Mouse (Mus musculus): ENCODE measurements around the gene Eif2b3.

Gene Eif2b3

DNA sequence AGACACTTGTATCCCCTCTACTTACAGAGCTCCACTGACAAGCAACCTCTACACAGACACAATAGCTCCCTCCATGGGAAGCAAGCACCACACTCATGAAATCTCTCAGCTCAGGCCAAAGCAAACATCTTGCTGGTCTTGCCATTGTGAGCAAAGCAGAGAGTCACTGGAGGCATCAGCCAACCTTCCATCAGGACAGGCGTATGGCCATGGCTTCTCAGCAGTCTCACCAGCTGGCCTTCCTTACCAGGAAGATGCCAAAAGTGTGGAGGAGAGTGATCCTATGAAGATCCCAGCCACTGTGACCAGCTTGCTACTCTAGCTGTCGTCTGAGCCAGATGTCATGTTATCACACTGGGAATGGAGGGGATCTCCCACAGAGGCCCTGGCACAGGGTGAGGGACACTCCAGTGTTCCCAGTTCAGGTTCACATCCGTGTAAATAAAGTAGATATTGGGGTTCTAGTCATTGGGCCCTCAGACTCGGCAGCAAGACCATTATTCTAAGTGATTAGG lies 4.2 kb upstream of the Eif2b3 start:
- DNase-seq (ENCODE audit: low read depth, low spot score), result no peak

DNA sequence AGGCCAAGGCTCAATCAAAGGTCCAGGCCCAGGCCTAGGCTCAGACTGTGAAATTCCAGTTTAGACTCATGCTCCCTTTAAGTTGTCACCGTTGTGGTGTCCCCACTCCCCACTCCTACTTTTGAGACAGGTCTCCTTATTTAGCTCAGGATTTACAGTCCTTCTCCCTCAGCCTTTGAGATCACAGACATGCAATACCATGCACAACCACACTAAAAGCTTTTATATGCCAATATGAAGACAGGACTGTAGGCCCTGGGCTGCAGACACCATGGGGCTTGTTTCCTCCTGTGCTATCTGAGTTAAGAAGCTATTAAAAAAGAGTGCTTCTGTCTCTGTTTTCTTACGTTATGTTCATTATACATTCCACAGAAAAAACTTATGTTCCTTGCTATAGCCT lies 1.5 kb upstream of the Eif2b3 start:
- peak; percentile 24 for DNase-seq (ENCODE audit: low read depth, low spot score)

DNA sequence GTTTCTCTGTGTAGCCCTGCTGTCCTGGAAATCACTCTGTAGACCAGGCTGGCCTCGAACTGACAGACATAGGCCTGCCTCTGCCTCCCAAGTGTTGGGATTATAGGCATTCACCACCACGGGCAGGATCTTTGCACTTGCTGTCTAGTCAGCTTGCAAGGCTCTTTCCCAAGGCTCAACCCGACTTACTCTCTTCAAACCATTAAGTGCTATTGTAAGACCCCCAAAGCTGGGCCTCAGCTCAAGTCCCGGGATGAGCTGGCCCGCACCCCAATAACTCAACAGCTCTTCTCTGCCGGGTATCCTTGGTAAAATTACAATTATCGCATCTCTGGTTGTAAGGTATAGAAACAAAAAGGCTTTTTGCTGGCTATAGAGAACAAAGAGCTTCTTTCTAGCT lies 875 bp upstream of the Eif2b3 start:
- no peak for DNase-seq (ENCODE audit: low read depth, low spot score)

DNA sequence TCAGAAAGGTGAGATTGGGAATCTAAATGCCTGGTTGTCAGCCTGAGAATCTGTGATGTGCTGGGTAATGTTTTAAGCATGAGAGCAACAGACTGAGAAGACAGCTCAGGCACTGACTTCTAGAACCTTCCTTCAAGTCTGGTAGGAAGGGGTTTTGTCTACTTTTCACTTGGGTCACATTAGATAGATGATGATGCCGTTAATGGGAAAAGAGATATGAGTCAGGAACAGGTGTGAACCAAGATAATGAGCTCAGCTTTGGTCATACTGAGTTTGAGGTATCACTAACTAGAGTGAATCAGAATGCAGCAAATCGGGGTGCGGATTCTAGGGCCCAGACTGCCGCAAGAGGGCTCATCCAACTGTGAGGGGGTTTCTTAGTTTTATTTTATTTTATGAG lies 4.3 kb downstream of the Eif2b3 start:
- DNase-seq (ENCODE audit: low read depth, low spot score), result no peak

DNA sequence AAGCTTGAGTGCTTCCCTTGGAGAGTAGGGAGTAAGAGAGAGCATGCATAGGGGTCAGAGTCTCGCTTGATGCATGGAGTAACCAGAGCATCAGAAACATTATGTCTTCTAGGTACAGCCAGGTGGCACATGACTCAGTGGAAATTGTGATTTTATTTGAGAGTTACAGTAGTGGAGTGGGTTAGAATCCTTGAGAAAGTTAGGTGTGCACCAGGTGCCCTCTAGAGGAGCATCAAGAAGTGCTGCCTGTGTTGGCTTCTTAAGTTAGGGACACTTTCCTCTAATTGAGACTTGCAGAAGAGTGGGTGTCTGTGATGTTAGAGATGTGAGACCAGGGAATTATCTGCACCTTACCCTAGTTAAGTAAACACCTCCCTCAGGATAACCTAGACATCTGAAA lies 11.9 kb downstream of the Eif2b3 start:
- peak; percentile 39 for DNase-seq (ENCODE audit: low read depth, low spot score)

DNA sequence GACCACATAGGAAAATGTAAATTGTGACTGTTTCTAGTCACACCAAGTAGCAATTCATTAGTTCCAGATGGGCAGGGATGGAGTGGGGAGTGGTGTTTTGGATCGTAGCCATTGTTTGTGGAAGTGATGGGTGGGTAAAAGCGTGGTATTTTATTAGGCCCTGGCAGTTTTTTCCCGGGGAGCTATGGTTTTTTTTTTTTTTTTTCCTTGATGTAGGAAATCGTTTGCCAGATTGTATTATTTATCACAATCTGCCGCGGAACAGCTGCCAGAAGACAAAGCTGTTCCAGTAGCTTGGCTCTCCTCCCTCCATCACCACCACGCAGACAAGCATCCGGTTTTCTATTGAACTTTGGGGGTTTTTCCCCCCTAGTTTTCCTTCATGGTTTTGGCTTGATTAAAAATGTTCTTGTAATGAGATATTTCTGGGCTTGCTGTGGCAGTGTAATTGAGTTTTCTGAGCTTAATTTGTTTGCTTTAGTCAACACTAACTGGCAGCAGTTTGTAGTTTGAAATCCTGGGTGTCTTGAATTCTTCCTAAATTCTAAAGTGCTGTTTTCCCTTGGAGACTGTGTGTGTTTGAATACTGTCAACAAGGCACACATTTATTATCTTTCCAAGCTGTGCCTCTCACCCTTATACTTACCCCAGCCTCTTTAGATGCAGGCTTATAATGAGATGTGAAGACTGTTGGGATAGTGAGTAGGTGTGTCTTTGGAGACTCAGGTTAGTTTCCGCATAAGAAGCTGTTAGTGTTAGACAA lies 20.9 kb downstream of the Eif2b3 start:
- no peak for DNase-seq (ENCODE audit: low read depth, low spot score)

DNA sequence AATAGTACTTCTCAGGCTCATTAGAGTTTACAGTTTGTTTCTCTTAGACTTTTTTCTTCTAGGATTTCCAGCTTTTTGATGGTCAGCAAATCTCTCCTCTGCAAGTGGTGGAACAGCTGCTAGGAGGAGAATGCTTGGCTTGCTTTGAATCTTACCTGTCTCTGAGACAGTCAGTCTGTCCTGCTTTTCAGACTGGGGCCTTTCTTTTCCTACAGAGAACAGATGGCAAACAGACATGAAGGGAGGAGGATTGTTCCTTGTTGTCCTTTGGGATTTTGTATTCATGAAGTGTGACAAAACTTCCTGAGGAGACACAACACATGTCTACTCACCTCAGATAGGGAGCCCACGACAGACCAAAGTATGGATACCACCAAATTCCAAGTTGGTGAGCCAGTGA lies 21.6 kb downstream of the Eif2b3 start:
- no peak for DNase-seq (ENCODE audit: low read depth, low spot score)

DNA sequence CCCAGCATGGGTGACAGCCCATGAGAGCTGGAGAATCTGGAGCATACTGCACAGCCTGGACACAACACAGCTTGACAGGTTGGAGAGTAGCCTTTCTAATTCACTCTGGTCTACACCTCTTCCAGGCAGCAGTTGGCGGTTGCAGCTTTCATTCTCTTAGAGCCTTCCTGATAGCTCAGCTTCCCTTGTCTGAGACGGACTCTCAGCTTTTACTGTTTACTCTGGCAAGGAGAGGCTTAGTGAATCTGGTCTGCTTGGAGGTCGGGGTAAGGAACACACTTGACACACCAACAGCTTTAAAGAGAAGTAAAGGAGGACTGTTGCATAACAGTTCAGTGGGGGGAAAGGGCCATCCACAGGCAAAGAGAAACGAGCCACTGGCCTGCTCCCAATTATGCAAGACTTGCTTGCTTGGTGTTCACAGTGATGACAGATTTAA lies 22.1 kb downstream of the Eif2b3 start:
- no peak for DNase-seq (ENCODE audit: low read depth, low spot score)

DNA sequence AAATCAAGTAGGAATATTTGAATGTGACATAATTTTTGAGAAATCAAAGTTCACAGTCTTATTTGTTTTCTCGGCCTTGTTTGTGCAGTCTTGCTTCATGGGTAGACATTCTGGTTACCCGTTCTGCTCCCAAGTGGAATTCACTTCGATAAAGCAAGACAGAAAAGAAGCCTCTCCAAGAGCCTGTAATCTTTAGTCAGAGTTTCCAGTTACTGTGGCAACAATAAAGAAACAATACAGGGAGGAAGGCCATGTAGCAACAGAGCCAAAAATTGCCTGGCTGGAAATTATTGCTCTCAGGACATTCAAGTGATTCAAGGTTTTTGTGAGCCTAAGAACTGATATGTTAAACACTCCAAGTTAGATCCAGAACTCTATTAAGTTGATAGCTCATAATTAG lies 29.6 kb downstream of the Eif2b3 start:
- no peak for DNase-seq (ENCODE audit: low read depth, low spot score)

DNA sequence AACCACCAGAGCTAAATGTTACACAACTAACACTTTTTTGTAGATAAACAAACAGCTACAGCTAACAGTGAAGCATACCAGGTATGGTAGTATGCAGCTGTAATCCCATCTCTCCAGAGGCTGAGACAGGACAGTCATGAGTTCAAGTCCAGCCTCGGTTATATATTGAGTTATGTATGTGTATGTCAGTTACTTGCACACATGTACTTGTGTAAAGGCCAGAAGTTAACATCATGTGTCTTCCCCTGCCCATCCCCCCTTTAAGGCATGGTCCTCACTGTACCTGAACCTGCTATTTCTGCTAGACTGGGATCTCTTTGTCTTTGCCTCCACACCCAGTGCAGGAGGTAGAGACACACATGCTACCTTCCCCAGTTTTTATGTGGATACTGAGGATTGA lies 30.3 kb downstream of the Eif2b3 start:
- DNase-seq (ENCODE audit: low read depth, low spot score), result no peak

DNA sequence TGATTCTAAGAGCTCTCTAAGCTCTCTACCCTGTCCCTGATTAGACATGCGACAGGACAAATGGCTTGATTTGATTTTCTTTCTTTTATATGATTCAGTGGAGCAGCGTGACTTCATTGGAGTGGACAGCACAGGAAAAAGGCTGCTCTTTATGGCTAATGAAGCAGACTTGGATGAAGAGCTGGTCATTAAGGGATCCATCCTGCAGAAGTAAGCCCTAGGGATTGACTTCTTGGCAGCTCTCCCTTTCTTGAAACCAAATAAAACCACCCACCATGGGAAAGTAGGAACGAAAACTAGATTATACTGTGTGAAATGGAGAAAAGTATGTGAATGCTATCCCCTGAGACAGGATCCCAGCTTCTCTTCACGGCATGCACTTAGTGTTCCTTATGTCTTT lies 33.4 kb downstream of the Eif2b3 start:
- no peak for DNase-seq (ENCODE audit: low read depth, low spot score)

DNA sequence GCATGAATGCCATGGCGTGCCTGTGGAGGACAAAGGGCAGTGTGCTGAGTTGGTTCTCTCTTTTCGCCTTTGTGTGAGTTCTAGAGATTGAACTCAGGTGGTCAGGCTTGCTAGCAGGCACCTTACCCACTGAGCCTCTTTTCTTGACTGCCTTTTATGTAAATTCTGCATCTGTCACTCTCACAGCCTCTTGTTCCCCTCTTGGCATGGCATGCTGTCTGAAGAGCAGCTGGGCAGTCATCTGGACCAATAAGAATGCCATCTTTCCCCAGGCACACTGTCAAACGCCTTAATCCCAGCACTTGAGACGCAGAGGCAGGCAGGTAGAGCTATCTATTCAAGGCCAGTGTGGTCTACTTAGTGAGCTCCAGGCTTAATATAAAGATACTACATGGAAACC lies 34.8 kb downstream of the Eif2b3 start:
- no peak for DNase-seq (ENCODE audit: low read depth, low spot score)

DNA sequence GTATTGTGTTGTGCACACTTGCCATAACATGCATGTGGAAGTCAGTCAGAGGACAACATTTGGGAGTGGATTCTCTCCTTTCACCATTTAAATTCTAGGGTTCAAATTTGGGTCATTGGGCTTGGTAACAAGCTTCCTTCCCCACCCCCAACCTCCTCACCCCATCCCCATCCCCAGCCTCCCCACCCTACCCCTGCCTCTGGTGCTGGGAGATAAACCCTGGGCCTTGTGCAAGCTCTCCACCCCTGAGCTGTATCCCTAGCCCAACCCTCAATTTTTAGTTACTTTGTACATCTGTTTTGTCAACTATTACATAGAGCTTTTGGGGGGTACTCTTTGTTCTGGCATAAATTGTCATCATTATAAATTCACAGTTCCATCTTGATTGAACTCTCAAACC lies 36.9 kb downstream of the Eif2b3 start:
- no peak for DNase-seq (ENCODE audit: low read depth, low spot score)

DNA sequence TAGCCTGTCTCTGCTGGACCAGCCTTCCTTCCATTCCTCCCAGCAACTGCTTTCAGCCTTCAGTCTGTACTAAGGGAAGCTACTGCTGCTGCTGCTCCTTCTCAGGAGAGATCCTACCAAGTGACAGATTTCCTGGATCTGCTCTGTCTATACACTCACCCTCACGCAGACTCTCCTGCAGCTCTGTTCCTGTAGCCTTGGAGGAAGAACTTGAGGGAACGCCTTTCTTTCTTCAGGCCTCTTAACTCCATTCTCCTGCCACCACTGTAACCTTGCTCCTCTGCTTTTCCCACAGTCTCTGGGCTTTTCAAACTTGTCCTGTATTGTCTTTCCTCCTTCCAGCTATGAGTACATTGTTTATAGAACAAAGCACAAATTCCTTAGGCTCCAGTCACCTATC lies 37.3 kb downstream of the Eif2b3 start:
- no peak for DNase-seq (ENCODE audit: low read depth, low spot score)

DNA sequence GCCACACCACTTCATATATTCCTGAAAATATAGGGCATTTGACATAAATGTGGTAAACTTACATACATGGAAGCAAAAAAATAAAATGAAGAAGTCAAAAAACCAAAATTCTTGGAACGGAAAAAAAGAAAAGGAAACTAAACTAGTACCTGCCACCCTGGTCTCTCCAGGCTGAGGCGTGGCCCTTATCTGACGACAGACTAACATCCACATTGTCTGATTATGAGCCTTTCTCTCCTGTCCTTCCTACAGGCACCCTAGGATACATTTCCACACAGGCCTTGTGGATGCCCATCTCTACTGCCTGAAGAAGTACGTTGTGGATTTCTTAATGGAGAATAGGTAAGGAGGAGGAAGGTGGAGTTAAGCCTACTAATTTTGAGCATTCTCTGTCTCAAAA lies 39.3 kb downstream of the Eif2b3 start:
- no peak for DNase-seq (ENCODE audit: low read depth, low spot score)

DNA sequence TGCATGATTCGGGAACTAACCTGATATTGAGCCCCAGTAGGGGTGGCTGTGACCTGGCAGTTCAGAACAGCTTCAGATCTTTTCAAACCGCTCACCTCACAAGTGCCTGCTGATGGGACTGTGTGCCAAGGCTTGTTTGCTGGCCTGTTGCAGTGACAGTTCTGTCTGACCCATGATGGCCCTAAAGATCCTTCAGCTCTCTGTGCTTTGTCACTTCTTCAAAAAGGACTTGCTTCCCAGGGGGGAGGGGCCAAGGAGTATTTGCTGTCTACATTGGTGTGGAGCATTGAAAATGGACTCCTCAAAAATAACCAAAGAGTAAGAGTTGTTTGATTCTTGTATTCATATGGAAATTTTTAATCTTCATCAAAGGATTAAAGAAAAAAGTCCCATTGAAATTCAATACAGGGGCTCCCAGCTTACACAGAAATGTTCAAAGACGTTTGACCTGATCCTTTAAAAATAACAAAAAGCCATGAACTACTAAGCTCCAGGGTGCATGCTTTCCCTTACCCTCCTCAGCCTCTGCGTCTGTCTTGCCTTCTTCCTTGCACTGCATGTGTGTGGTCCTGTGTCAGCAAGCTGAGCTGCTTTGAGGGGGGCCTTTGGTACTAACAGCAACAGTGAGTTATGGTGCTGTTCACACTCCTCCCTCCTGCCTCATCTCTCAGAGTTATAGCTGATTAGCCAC lies 43.6 kb downstream of the Eif2b3 start:
- no peak for DNase-seq (ENCODE audit: low read depth, low spot score)

DNA sequence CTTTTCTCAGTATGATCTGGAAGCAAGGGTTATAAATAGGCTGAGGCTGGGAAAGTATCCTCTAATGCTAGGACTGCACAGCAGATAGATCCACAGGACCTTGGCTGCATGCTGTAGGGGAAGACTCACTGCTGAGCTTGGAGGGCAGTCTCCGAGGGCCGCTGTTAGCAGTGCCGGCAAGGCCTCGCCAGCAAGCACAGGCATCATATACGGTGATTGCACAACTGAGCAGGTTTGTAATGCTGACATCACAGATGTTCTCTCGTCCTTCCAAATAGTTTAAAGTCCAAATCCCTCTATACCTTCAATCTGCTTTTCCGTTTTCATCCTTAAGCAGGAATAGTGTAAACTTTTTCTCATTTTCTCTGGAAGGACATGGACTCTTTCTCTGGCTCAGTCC lies 48.8 kb downstream of the Eif2b3 start:
- DNase-seq (ENCODE audit: low read depth, low spot score), result no peak

DNA sequence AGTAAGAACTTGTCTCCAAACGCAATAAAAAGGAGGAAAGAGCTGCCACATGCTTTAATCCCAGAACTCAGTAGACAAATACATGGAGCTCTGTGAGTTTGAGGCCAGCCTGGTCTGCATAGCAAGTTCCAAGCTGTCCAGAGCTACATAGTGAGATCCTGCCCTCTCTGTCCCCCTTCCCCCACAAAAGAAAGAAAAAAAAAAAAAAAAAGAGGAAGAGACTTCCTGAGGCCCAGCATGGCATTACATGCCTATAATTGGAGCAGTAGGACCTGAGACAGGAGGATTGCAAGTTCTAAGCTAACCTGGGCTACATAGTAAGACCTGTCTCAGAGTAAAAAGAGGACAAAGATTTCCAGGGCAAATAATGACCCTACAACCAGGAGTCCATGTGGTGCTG lies 50.4 kb downstream of the Eif2b3 start:
- DNase-seq (ENCODE audit: low read depth, low spot score), result no peak

DNA sequence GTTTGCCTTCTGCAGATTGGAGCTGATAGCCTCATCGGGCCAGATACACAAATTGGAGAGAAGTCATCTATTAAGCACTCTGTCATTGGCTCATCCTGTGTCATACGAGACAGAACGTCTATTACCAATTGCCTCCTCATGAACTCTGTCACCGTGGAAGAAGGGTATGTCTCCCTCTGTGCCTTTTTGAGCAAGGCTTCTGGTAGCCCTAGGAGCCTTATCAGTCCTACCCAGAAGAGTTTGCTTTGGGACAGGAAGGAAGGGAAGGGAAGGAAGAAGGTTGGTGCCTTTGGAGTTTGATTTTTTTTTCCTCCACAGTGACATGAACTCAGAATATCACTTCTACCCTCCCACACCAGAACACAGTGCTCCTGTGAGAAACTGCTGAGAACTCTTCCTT lies 51.4 kb downstream of the Eif2b3 start:
- no peak for DNase-seq (ENCODE audit: low read depth, low spot score)

DNA sequence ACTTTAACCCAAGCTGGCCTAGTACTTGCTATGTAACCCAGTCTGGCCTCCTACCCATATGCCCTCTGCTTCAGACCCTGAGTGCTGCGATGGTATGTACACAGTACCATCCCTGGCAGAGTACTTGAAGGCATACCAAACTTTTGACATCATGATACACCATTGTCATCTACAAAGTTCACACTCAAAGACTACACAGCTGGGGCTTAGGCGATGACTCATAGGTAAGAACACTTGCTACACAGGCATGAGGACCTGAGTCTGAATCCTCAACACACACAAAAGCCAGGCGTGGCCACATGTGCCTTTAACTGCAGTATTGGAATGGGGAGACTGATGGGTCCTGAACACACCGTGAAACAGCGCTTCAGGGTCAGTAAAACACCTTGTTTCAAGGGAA lies 52.0 kb downstream of the Eif2b3 start:
- DNase-seq (ENCODE audit: low read depth, low spot score), result no peak

DNA sequence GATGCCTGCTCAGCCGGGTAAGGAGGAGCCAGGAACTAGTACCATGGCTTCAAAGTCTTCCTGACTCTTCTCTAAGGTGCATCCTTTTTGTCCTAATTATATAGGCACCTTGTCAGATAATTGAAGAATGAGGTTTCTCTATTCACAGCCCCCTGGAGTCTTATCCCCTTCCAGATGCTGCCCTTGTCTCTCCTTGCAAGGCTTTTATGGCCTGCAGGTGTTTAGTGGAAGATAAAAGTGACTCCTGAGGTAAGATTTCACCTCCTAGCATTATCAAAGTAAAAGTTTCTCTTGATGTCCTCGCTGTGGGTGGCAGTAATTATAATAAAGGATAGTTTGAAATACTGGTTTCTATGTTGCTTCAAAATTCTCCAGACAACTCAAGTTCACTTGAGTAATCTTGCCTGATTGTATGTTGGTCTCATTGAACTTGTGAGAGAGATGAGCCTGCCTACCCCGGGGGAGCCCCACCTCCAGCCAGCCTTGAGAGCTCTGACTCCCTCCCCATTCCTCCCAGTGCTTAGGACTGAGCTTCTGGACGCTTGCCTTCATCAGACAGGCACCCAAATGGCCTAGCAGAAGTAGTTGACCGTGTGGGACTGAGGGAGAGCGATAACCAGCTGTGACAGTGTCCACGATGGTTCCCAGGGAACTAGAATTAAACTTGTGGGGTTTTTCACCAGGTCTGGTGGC lies 68.9 kb downstream of the Eif2b3 start:
- no peak for DNase-seq (ENCODE audit: low read depth, low spot score)

DNA sequence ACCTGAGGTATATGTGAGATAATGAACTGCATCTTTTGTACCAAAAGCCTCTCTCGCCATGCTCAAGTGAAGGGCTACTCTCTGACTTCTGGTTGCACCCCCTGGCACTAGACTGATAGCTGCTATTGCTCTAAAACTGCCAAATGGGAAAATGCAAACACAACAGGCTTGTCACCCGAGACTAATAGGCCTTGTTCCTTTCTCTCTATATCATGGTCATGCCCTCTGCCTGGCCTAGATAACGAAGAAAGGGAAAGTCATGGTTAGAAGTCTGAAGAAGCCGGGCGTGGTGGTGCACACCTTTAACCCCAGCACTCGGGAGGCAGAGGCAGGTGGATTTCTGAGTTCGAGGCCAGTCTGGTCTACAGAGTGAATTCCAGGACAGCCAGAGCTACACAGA lies 71.4 kb downstream of the Eif2b3 start:
- no peak for DNase-seq (ENCODE audit: low read depth, low spot score)
